Mouse (Mus musculus) MEL (cell line): Measurements from ENCODE around the gene Elf5.

Experiments used
- CHD1 ChIP-seq: IDR thresholded peaks from 2 replicates; pipeline ENCODE4 v1.6.1; 2012; ENCODE audit warnings: low read depth, mild to moderate bottlenecking, inconsistent platforms, low read length, improper control_type of control experiment
- CHD2 ChIP-seq: IDR thresholded peaks from 2 replicates; pipeline ENCODE4 v1.6.1; 2011; ENCODE audit warnings: low read length, improper control_type of control experiment
- CTCF ChIP-seq, 3 experiments: IDR thresholded peaks in 2 of 3; conservative IDR thresholded peaks in 1 of 3; 2 replicates each; pipeline ENCODE4 v1.5.1; 2011 to 2012; ENCODE audit warnings: low read length in 3 of 3, low read depth in 2 of 3, mild to moderate bottlenecking in 2 of 3, improper control_type of control experiment in 1 of 3, inconsistent platforms in 1 of 3, mixed read lengths in 1 of 3, moderate library complexity in 1 of 3; ENCODE audit not compliant: control insufficient read depth in 1 of 3, insufficient read depth in 1 of 3, poor library complexity in 1 of 3, severe bottlenecking in 1 of 3
- E2F4 ChIP-seq: IDR thresholded peaks from 2 replicates; pipeline ENCODE4 v1.6.1; 2011; ENCODE audit warnings: low read depth, low read length, improper control_type of control experiment, borderline replicate concordance
- EP300 ChIP-seq, 2 experiments: IDR thresholded peaks; 2 replicates each; pipeline ENCODE4 v1.6.1; 2011; ENCODE audit warnings: improper control_type of control experiment in 2 of 2, low read length in 2 of 2, low read depth in 1 of 2, mild to moderate bottlenecking in 1 of 2
- GATA1 ChIP-seq: IDR thresholded peaks from 2 replicates; pipeline ENCODE4 v1.6.1; 2011; ENCODE audit warnings: low read depth, low read length, improper control_type of control experiment
- POLR2A ChIP-seq, 2 experiments: IDR thresholded peaks; 2 replicates each; pipeline ENCODE4 v1.6.1; 2011 to 2012; ENCODE audit warnings: low read length in 2 of 2, mild to moderate bottlenecking in 2 of 2, control low read depth in 1 of 2, improper control_type of control experiment in 1 of 2, low read depth in 1 of 2, moderate library complexity in 1 of 2; ENCODE audit not compliant: control insufficient read depth in 1 of 2, insufficient read depth in 1 of 2, poor library complexity in 1 of 2
- SIN3A ChIP-seq: IDR thresholded peaks from 2 replicates; pipeline ENCODE4 v1.6.1; 2012; ENCODE audit warnings: low read length, improper control_type of control experiment, inconsistent platforms
- TBP ChIP-seq: IDR thresholded peaks from 2 replicates; pipeline ENCODE4 v1.8.0; 2011; ENCODE audit warnings: low read depth, low read length, improper control_type of control experiment
- TCF12 ChIP-seq: IDR thresholded peaks from 2 replicates; pipeline ENCODE4 v1.6.1; 2014; ENCODE audit warnings: low read depth, mild to moderate bottlenecking, inconsistent platforms, low read length, improper control_type of control experiment, moderate library complexity
- UBTF ChIP-seq: IDR thresholded peaks from 2 replicates; pipeline ENCODE4 v1.6.1; 2012; ENCODE audit warnings: low read depth, mild to moderate bottlenecking, inconsistent platforms, low read length, improper control_type of control experiment, moderate library complexity, borderline replicate concordance; ENCODE audit not compliant: insufficient read depth
- USF1 ChIP-seq: IDR thresholded peaks from 2 replicates; pipeline ENCODE4 v1.6.1; 2014; ENCODE audit warnings: low read depth, mild to moderate bottlenecking, inconsistent platforms, low read length, improper control_type of control experiment, moderate library complexity
- ZNF384 ChIP-seq: IDR thresholded peaks from 2 replicates; pipeline ENCODE4 v1.6.1; 2012; ENCODE audit warnings: low read depth, mild to moderate bottlenecking, inconsistent platforms, low read length, improper control_type of control experiment

DNA sequence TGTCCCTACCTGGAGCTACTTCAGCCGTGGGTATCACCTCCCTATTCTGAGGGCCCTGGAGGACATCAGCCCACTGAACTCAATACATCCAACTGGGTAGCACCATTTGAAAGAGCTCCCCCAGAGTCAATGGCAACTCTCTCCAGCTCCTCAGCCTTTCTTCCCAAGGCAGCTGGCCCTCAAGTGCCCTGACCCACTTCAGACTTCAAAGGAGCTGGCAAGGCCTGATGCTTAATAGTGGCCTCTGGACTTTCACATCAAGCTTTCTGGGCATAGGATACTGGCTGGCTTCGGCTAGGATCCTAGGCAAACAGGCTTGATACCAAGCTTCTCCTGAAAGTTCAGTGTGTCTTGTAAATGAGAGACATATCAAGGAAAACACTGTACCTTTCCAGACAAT, 23.6 kb downstream of the Elf5 start:
- TF ChIP-seq POLR2A (IDR thresholded peaks at IDR 0.05; ENCODE audit: control insufficient read depth in 1 of 2, insufficient read depth in 1 of 2, low read depth in 1 of 2, low read length in 2 of 2, poor library complexity in 1 of 2): no peak
- TF ChIP-seq GATA1: no peak
- no peak for TF ChIP-seq ZNF384
- no peak for TF ChIP-seq E2F4
- no peak for TF ChIP-seq CHD1
- no peak for TF ChIP-seq CTCF (IDR thresholded peaks at IDR 0.05 in 2 of 3, conservative IDR thresholded peaks at IDR 0.05 in 1 of 3; ENCODE audit: control insufficient read depth in 1 of 3, insufficient read depth in 1 of 3, low read depth in 2 of 3, low read length in 3 of 3, poor library complexity in 1 of 3, severe bottlenecking in 1 of 3)
- TF ChIP-seq SIN3A: no peak
- TF ChIP-seq TCF12: no peak
- TF ChIP-seq TBP: no peak
- TF ChIP-seq EP300 (IDR thresholded peaks at IDR 0.05; ENCODE audit: low read depth in 1 of 2, low read length in 2 of 2): no peak
- no peak for TF ChIP-seq USF1
- no peak for TF ChIP-seq CHD2
- no peak for TF ChIP-seq UBTF
